Mouse (Mus musculus) CH12.LX (cell line): ENCODE measurements around the gene Rhbdl1. TPM values are rescaled to one million over a fixed set of nuclear protein-coding genes. Genes with fewer than 3 reads are reported as not detected.

ENCODE experiments used
- DNase-seq: peaks from one replicate; pipeline ENCODE4 v3.0.0-alpha.2; 2013; ENCODE audit errors: extremely low read depth
- H3K27ac ChIP-seq: 2 replicates; pipeline ENCODE4 v1.5.1; 2012; ENCODE audit warnings: low read depth, mild to moderate bottlenecking, control low read depth, moderate library complexity; ENCODE audit not compliant: insufficient read depth
- H3K27me3 ChIP-seq: replicated peaks from 2 replicates; pipeline ENCODE3; 2012; ENCODE audit warnings: inconsistent platforms
- H3K36me3 ChIP-seq, 2 experiments: replicated peaks in 1 of 2; 2 replicates each; pipeline versions ENCODE3 to v1.6.1; 2012; ENCODE audit warnings: inconsistent platforms in 1 of 2, low read length in 1 of 2, mild to moderate bottlenecking in 1 of 2, mixed read lengths in 1 of 2, moderate library complexity in 1 of 2; ENCODE audit not compliant: control insufficient read depth in 1 of 2, insufficient read depth in 1 of 2
- H3K4me1 ChIP-seq, 2 experiments: 2 replicates each; pipeline ENCODE4 v1.6.1; 2012; ENCODE audit warnings: inconsistent platforms in 1 of 2, moderate library complexity in 1 of 2; ENCODE audit not compliant: insufficient read depth in 2 of 2, control insufficient read depth in 1 of 2
- H3K4me2 ChIP-seq: 2 replicates; pipeline ENCODE4 v1.6.1; 2012; ENCODE audit warnings: low read depth, mild to moderate bottlenecking, control low read depth; ENCODE audit not compliant: poor library complexity, insufficient read depth, severe bottlenecking
- H3K4me3 ChIP-seq, 3 experiments: fragments of 150-350 bp in 1 of 3; sonication (generic) in 1 of 3; replicated peaks in 1 of 3; 2 replicates each; pipeline versions ENCODE3 to v1.5.1; 2011 to 2012; ENCODE audit warnings: low read depth in 2 of 3, low read length in 2 of 3, mild to moderate bottlenecking in 2 of 3, moderate library complexity in 2 of 3, control low read depth in 1 of 3, improper control_type of control experiment in 1 of 3, inconsistent platforms in 1 of 3, mixed read lengths in 1 of 3; ENCODE audit not compliant: poor library complexity in 1 of 3
- H3K79me2 ChIP-seq: replicated peaks from 2 replicates; pipeline ENCODE4 v1.6.1; 2012; ENCODE audit warnings: mild to moderate bottlenecking, moderate library complexity; ENCODE audit not compliant: control insufficient read depth, poor library complexity, insufficient read depth, severe bottlenecking; ENCODE audit errors: extremely low read depth
- H3K9ac ChIP-seq: 2 replicates; pipeline ENCODE4 v1.6.1; 2012; ENCODE audit warnings: low read depth, mild to moderate bottlenecking, control low read depth, moderate library complexity; ENCODE audit not compliant: insufficient read depth
- H3K9me3 ChIP-seq: replicated peaks from 2 replicates; pipeline ENCODE3; 2012; ENCODE audit warnings: low read length, inconsistent platforms, mixed read lengths
- CTCF ChIP-seq, 2 experiments: IDR thresholded peaks in 1 of 2; conservative IDR thresholded peaks in 1 of 2; 2 replicates each; pipeline ENCODE4 v1.5.1; 2011 to 2012; ENCODE audit warnings: low read depth in 2 of 2, low read length in 2 of 2, improper control_type of control experiment in 1 of 2, inconsistent platforms in 1 of 2, mild to moderate bottlenecking in 1 of 2, moderate library complexity in 1 of 2
- E2F4 ChIP-seq: IDR thresholded peaks from 2 replicates; pipeline ENCODE4 v1.6.1; 2011; ENCODE audit warnings: low read depth, low read length, improper control_type of control experiment; ENCODE audit not compliant: insufficient replicate concordance
- EP300 ChIP-seq: IDR thresholded peaks from 2 replicates; pipeline ENCODE4 v1.6.1; 2011; ENCODE audit warnings: low read length, improper control_type of control experiment
- JUN ChIP-seq: IDR thresholded peaks from 2 replicates; pipeline ENCODE4 v1.6.1; 2011; ENCODE audit warnings: low read depth, mild to moderate bottlenecking, low read length, improper control_type of control experiment, moderate library complexity; ENCODE audit not compliant: insufficient read depth
- KAT2A ChIP-seq: IDR thresholded peaks from 2 replicates; pipeline ENCODE4 v1.6.1; 2012; ENCODE audit warnings: low read length, improper control_type of control experiment, inconsistent platforms; ENCODE audit not compliant: insufficient replicate concordance
- MAFK ChIP-seq: IDR thresholded peaks from 2 replicates; pipeline ENCODE4 v1.6.1; 2011; ENCODE audit warnings: low read length, improper control_type of control experiment; ENCODE audit not compliant: insufficient replicate concordance
- MXI1 ChIP-seq: IDR thresholded peaks from 2 replicates; pipeline ENCODE4 v1.6.1; 2011; ENCODE audit warnings: mild to moderate bottlenecking, low read depth, low read length, improper control_type of control experiment
- PAX5 ChIP-seq: IDR thresholded peaks from 2 replicates; pipeline ENCODE4 v1.6.1; 2012; ENCODE audit warnings: low read length, inconsistent platforms, mixed read lengths
- POLR2A ChIP-seq: IDR thresholded peaks from 2 replicates; pipeline ENCODE4 v1.6.1; 2011; ENCODE audit warnings: low read depth, mild to moderate bottlenecking, improper control_type of control experiment, low read length
- RAD21 ChIP-seq: IDR thresholded peaks from 2 replicates; pipeline ENCODE4 v1.6.1; 2011; ENCODE audit warnings: low read depth, mild to moderate bottlenecking, low read length, improper control_type of control experiment, moderate library complexity
- SMC3 ChIP-seq: IDR thresholded peaks from 2 replicates; pipeline ENCODE4 v1.6.1; 2011; ENCODE audit warnings: low read depth, low read length, improper control_type of control experiment
- TCF12 ChIP-seq: IDR thresholded peaks from 2 replicates; pipeline ENCODE4 v1.6.1; 2014; ENCODE audit warnings: low read depth, mild to moderate bottlenecking, inconsistent platforms, low read length, improper control_type of control experiment
- USF1 ChIP-seq: IDR thresholded peaks from 2 replicates; pipeline ENCODE4 v1.6.1; 2014; ENCODE audit warnings: low read depth, mild to moderate bottlenecking, inconsistent platforms, low read length, improper control_type of control experiment
- USF2 ChIP-seq: conservative IDR thresholded peaks from 2 replicates; pipeline ENCODE4 v1.6.1; 2011; ENCODE audit warnings: low read depth, low read length, improper control_type of control experiment
- ZMIZ1 ChIP-seq: IDR thresholded peaks from 2 replicates; pipeline ENCODE4 v1.6.1; 2012; ENCODE audit warnings: low read depth, mild to moderate bottlenecking, inconsistent platforms, low read length, improper control_type of control experiment
- dilution Hi-C: fragments of 300-500 bp; cut with MboI; formaldehyde crosslinking; loops from 2 replicates; pipeline ENCODE4 v1.14.3; 2020; ENCODE audit warnings: low sequenced_read_pairs; ENCODE audit not compliant: extremely low pct_unique_long_range_greater_than_20kb, extremely low pct_ligation_motif_present
- in situ Hi-C: fragments of 300-500 bp; cut with MboI; formaldehyde crosslinking; loops from 3 replicates; pipeline ENCODE4 v1.14.3; 2019; ENCODE audit warnings: low sequenced_read_pairs, low pct_ligation_motif_present, low pct_unique_long_range_greater_than_20kb, mixed read lengths
- polyA plus RNA-seq: library from polyadenylated mRNA; unstranded; fragments of >175 nt; gene quantifications from 2 replicates; pipeline ENCODE4 v1.2.1, GENCODE M21; 2012; ENCODE audit warnings: low read depth; ENCODE audit not compliant: insufficient read length
- total RNA-seq, 2 experiments: library from RNA; depleted of rRNA; stranded (reverse); fragments of 300-350 nt in 1 of 2; fragments of >200 nt in 1 of 2; gene quantifications; 2 replicates each; pipeline ENCODE4 v1.2.3; 2012 to 2014

The Rhbdl1 gene
- total and polyA plus RNA-seq, 3 experiments: 1.9 to 2.8 TPM; not detected in 1

DNA sequence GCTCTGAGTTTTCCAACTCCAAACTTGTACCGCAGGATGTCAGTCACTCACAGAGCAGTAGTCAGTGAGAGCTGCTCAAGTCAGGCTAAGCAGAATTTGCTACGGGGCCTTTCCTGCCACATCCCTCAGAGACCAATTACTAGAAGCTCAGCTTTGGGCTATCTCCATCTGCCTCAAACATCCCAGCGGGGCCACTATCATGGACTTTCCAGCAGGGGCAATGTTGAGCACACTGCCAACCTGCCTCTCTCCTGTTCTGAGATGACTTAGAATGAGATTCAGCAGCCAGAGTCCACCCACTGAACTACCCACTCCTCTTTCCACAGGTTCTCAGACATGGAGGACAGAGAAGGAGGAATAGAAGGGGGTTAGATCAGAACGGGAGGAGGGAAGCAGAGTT lies 48.5 kb upstream of the Rhbdl1 start:
- peaks cover 0 to 5% of the 10 kb centered on the region in 2 experiments; a peak in 1 of 4 replicates for H3K4me1 ChIP-seq
- H3K27ac ChIP-seq: no peak overlapping the region
- no peaks in the 10 kb centered on the region for H3K27me3 ChIP-seq
- H3K9me3 ChIP-seq: no peaks in the 10 kb centered on the region
- H3K79me2 ChIP-seq: no peaks in the 10 kb centered on the region
- H3K9ac ChIP-seq: no peak overlapping the region
- dilution Hi-C loops (no loop called here), in situ Hi-C loops (no loop called here)
- TF ChIP-seq POLR2A (no peak), E2F4 (no peak), PAX5 (no peak), USF2 (no peak), RAD21 (peak; percentile 23), SMC3 (no peak), CTCF (conservative IDR thresholded peaks at IDR 0.05 in 1 of 2, IDR thresholded peaks at IDR 0.05 in 1 of 2; ENCODE audit: low read depth in 2 of 2, low read length in 2 of 2) (peak; percentile 48 to 66; a peak in 3 of 4 replicates), JUN (no peak)
- TF ChIP-seq, all 38 proteins: peak for 2
- H3K36me3 ChIP-seq: peaks cover 53 to 95% of the 10 kb centered on the region in 2 experiments
- peak; percentile 57 for DNase-seq
- no peak overlapping the region for H3K4me3 ChIP-seq
- H3K4me2 ChIP-seq: no peak overlapping the region

DNA sequence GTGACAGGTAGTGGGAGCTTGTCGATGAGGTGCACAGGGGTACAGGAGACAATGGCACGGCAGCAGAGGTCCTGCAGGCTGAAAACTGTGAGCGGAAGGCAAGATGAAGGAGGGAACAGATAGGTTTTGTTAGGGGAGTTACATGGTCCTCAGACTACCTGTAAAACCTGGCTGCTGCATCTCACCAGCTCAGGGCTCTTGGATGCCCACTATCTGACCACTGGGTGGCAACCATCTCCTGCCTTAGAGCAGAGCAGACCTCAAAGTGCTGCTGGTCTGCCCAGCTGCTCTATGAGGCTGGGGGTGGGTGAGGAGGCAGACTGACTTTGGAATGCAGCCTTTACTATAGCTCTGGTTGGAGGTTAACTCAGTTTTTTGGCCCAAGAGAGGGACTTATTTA lies 46.7 kb upstream of the Rhbdl1 start:
- no peak overlapping the region for H3K4me3 ChIP-seq
- DNase-seq: no peak
- no peaks in the 10 kb centered on the region for H3K79me2 ChIP-seq
- in situ Hi-C loops: loop anchor here (5.0 kb wide), 3 partner anchors 33 to 208 kb away; partner anchors contain the start of genes Decr2 and Rab40c
- H3K27me3 ChIP-seq: no peaks in the 10 kb centered on the region
- H3K9ac ChIP-seq: no peak overlapping the region
- no peaks in the 10 kb centered on the region for H3K9me3 ChIP-seq
- H3K4me2 ChIP-seq: no peak overlapping the region
- dilution Hi-C loops: no loop called here
- peaks cover 0 to 5% of the 10 kb centered on the region in 2 experiments; a peak in 1 of 4 replicates for H3K4me1 ChIP-seq
- H3K36me3 ChIP-seq: peaks cover 56 to 96% of the 10 kb centered on the region in 2 experiments
- H3K27ac ChIP-seq: no peak overlapping the region
- TF ChIP-seq CTCF (conservative IDR thresholded peaks at IDR 0.05 in 1 of 2, IDR thresholded peaks at IDR 0.05 in 1 of 2; ENCODE audit: low read depth in 2 of 2, low read length in 2 of 2) (peak in 1 of 2 experiments; percentile 36; a peak in 2 of 4 replicates), EP300 (no peak), USF1 (no peak)

DNA sequence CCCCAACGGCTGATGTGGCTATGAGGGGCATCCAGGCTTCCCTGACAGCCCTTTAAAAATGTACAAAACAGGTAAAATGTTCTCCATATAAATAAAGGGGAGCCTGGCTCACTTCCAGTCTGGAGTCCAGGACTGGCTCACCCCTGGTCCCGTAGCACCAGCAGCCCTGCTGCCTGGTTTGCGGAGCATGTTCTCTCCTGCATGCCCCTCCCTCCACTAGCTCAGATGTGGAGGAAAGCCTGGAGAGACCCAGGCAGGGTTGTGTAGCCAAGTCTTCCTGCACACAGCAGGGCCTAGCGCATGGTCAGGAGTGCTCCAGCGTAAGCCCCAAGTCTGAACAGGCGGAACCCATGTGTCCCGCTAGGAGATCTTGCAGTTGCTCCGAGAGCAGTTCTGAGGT lies 46.2 kb upstream of the Rhbdl1 start:
- dilution Hi-C loops: no loop called here
- no peak overlapping the region for H3K9ac ChIP-seq
- no peak overlapping the region for H3K4me3 ChIP-seq
- no peaks in the 10 kb centered on the region for H3K9me3 ChIP-seq
- TF ChIP-seq ZMIZ1 (no peak), MAFK (no peak), TCF12 (no peak), KAT2A (no peak), MXI1 (no peak)
- TF ChIP-seq, all 38 proteins: peak for 0
- Histone ChIP-seq H3K4me1 (peaks cover 0 to 5% of the 10 kb centered on the region in 2 experiments; a peak in 1 of 4 replicates), H3K36me3 (peaks cover 61 to 98% of the 10 kb centered on the region in 2 experiments), H3K27ac (no peak overlapping the region), H3K79me2 (no peaks in the 10 kb centered on the region), H3K27me3 (no peaks in the 10 kb centered on the region), H3K4me2 (no peak overlapping the region)
- no peak for DNase-seq
- in situ Hi-C loops: loop anchor here (5.0 kb wide), 3 partner anchors 34 to 209 kb away; partner anchors contain the start of genes Decr2 and Rab40c
